Mouse (Mus musculus): ENCODE data around the gene Zfp39. TPM values are rescaled to one million over a fixed set of nuclear protein-coding genes. Genes with fewer than 3 reads are reported as not detected.

Gene Zfp39
- polyA plus RNA-seq, 1 experiment, result 1.5 TPM

GRCm38 (mm10) chr11:58922420-58922819 is 18.4 kb upstream of the Zfp39 start:
- no peak for TF ChIP-seq POLR2A (IDR thresholded peaks at IDR 0.05; ENCODE audit: low read depth, low read length)
- TF ChIP-seq CTCF (conservative IDR thresholded peaks at IDR 0.05; ENCODE audit: insufficient read depth, insufficient read length, low read depth, low read length), result no peak
- no peak overlapping the region for H3K27ac ChIP-seq (ENCODE audit: insufficient read depth, low read depth, low read length)
- WGBS, result 77% methylated on average over 9 of the region's 9 CpGs
- H3K27me3 ChIP-seq (replicated peaks; ENCODE audit: control insufficient read depth, insufficient read depth, low read length), result no peaks in the 10 kb centered on the region
- peaks cover 3% of the 10 kb centered on the region; the same call in 1 of the 2 replicates for H3K4me1 ChIP-seq (ENCODE audit: control insufficient read depth, insufficient read depth, low read length)
- no peak for DNase-seq
- no peak overlapping the region for H3K4me3 ChIP-seq (ENCODE audit: insufficient read depth, low read depth, low read length)
- no peaks in the 10 kb centered on the region for H3K36me3 ChIP-seq (ENCODE audit: control insufficient read depth, insufficient read depth, low read length)

GRCm38 (mm10) chr11:58918759-58919158 is 14.7 kb upstream of the Zfp39 start:
- Histone ChIP-seq H3K36me3 (ENCODE audit: control insufficient read depth, insufficient read depth, low read length) (no peaks in the 10 kb centered on the region), H3K4me1 (ENCODE audit: control insufficient read depth, insufficient read depth, low read length) (peaks cover 5% of the 10 kb centered on the region; the same call in 1 of the 2 replicates), H3K4me3 (ENCODE audit: insufficient read depth, low read depth, low read length) (no peak overlapping the region), H3K27me3 (replicated peaks; ENCODE audit: control insufficient read depth, insufficient read depth, low read length) (no peaks in the 10 kb centered on the region), H3K27ac (ENCODE audit: insufficient read depth, low read depth, low read length) (no peak overlapping the region)
- 73% methylated on average over 5 of the region's 5 CpGs for WGBS
- TF ChIP-seq POLR2A (IDR thresholded peaks at IDR 0.05; ENCODE audit: low read depth, low read length) (no peak), CTCF (conservative IDR thresholded peaks at IDR 0.05; ENCODE audit: insufficient read depth, insufficient read length, low read depth, low read length) (no peak)
- no peak for DNase-seq

- TF ChIP-seq CTCF (conservative IDR thresholded peaks at IDR 0.05; ENCODE audit: insufficient read depth, insufficient read length, low read depth, low read length) (no peak), POLR2A (IDR thresholded peaks at IDR 0.05; ENCODE audit: low read depth, low read length) (no peak)
- H3K27me3 ChIP-seq (replicated peaks; ENCODE audit: control insufficient read depth, insufficient read depth, low read length), result no peaks in the 10 kb centered on the region
- peaks cover 5% of the 10 kb centered on the region; the same call in 1 of the 2 replicates for H3K4me1 ChIP-seq (ENCODE audit: control insufficient read depth, insufficient read depth, low read length)
- H3K27ac ChIP-seq (ENCODE audit: insufficient read depth, low read depth, low read length), result no peak within 1 kb of the TSS
- H3K4me3 ChIP-seq (ENCODE audit: insufficient read depth, low read depth, low read length), result no peak within 1 kb of the TSS
- H3K36me3 ChIP-seq (ENCODE audit: control insufficient read depth, insufficient read depth, low read length), result no peaks in the 10 kb centered on the region
- WGBS, result 68% methylated on average over 12 of the region's 12 CpGs
- no peak for DNase-seq
These were observed 13.8 kb upstream of the Zfp39 start, which contains the start of gene Btnl10 for GRCm38 (mm10) chr11:58917745-58918366. Btnl10 (plus strand) TSS chr11:58917908.

- WGBS, result 56% methylated on average over 14 of the region's 14 CpGs
These were observed 13.1 kb upstream of the Zfp39 start for GRCm38 (mm10) chr11:58916879-58917744.

GRCm38 (mm10) chr11:58914461-58915028 is 10.5 kb upstream of the Zfp39 start:
- WGBS, result 9% methylated on average over 17 of the region's 17 CpGs
- peaks cover 5% of the 10 kb centered on the region; the same call in 1 of the 2 replicates for H3K4me1 ChIP-seq (ENCODE audit: control insufficient read depth, insufficient read depth, low read length)
- no peaks in the 10 kb centered on the region for H3K27me3 ChIP-seq (replicated peaks; ENCODE audit: control insufficient read depth, insufficient read depth, low read length)
- H3K4me3 ChIP-seq (ENCODE audit: insufficient read depth, low read depth, low read length), result peak overlapping the region; percentile 53
- no peaks in the 10 kb centered on the region for H3K36me3 ChIP-seq (ENCODE audit: control insufficient read depth, insufficient read depth, low read length)
- DNase-seq, result peak; percentile 57
- TF ChIP-seq CTCF (conservative IDR thresholded peaks at IDR 0.05; ENCODE audit: insufficient read depth, insufficient read length, low read depth, low read length), result no peak; the same call in 1 of the 2 replicates
- H3K27ac ChIP-seq (ENCODE audit: insufficient read depth, low read depth, low read length), result peak overlapping the region; percentile 56

More at GRCm38 (mm10) chr11:58916879-58917744, 13.1 kb upstream of the Zfp39 start:
- TF ChIP-seq POLR2A (IDR thresholded peaks at IDR 0.05; ENCODE audit: low read depth, low read length) (no peak), CTCF (conservative IDR thresholded peaks at IDR 0.05; ENCODE audit: insufficient read depth, insufficient read length, low read depth, low read length) (peak; percentile 57)
- Histone ChIP-seq H3K27ac (ENCODE audit: insufficient read depth, low read depth, low read length) (no peak overlapping the region), H3K4me3 (ENCODE audit: insufficient read depth, low read depth, low read length) (no peak overlapping the region), H3K36me3 (ENCODE audit: control insufficient read depth, insufficient read depth, low read length) (no peaks in the 10 kb centered on the region), H3K4me1 (ENCODE audit: control insufficient read depth, insufficient read depth, low read length) (peaks cover 5% of the 10 kb centered on the region; the same call in 1 of the 2 replicates), H3K27me3 (replicated peaks; ENCODE audit: control insufficient read depth, insufficient read depth, low read length) (no peaks in the 10 kb centered on the region)
- peak; percentile 42 for DNase-seq

GRCm38 (mm10) chr11:58913776-58914175 is 9.8 kb upstream of the Zfp39 start:
- no peak for TF ChIP-seq POLR2A (IDR thresholded peaks at IDR 0.05; ENCODE audit: low read depth, low read length)
- no peak for TF ChIP-seq CTCF (conservative IDR thresholded peaks at IDR 0.05; ENCODE audit: insufficient read depth, insufficient read length, low read depth, low read length)
- 94% methylated on average over 1 of the region's 1 CpGs for WGBS

More at GRCm38 (mm10) chr11:58913776-58914175, 9.8 kb upstream of the Zfp39 start:
- H3K4me1 ChIP-seq (ENCODE audit: control insufficient read depth, insufficient read depth, low read length), result peaks cover 5% of the 10 kb centered on the region; the same call in 1 of the 2 replicates
- H3K27me3 ChIP-seq (replicated peaks; ENCODE audit: control insufficient read depth, insufficient read depth, low read length), result no peaks in the 10 kb centered on the region
- no peaks in the 10 kb centered on the region for H3K36me3 ChIP-seq (ENCODE audit: control insufficient read depth, insufficient read depth, low read length)
- no peak overlapping the region for H3K27ac ChIP-seq (ENCODE audit: insufficient read depth, low read depth, low read length)
- no peak overlapping the region for H3K4me3 ChIP-seq (ENCODE audit: insufficient read depth, low read depth, low read length)
- DNase-seq, result no peak

Measured in kidney, adult 2 months (tissue).